Mouse (Mus musculus): Measurements from ENCODE around the gene Rps6kb2.

DNA sequence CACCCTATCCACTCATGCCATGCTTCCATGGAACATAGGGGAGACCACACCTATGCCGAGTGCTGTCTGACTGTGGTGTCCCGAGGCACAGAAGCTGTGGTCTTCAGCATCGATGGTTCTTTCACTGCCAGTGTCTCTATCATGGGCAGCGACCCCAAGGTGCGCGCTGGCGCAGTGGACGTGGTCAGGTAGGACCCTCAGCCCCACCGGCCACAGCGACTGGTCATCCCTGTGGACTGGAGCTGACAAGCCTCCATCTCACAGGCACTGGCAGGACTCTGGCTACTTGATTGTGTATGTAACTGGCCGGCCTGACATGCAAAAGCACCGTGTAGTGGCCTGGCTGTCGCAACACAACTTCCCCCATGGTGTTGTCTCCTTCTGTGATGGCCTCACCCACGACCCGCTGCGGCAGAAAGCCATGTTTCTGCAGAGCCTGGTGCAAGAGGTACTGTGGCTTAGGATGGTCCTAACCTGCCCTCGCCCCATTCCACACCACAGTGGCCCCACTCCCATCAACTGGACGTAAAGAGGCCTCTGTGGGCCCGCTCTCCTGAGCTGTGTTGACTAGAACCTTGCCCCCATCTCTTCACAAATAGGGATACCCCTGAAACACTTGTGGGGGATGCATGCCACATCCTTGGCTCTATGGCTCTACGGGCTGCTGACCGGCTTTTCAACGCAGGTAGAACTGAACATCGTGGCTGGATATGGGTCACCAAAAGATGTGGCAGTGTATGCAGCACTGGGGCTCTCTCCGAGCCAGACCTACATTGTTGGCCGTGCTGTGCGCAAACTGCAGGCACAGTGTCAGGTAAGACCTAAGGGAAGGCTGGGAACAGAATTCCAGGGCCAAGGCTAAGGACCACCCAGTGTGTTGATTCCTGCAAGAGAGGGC lies 50.8 kb downstream of the Rps6kb2 start:
- TF ChIP-seq CTCF (IDR thresholded peaks at IDR 0.05; ENCODE audit: low read depth) (no peak), EP300 (IDR thresholded peaks at IDR 0.05; ENCODE audit: low read depth) (no peak)
